Mouse (Mus musculus) thymus, adult 2 months (tissue): ENCODE results near the gene Sult6b2. TPM values are rescaled to one million over a fixed set of nuclear protein-coding genes. Genes with fewer than 3 reads are reported as not detected.

ENCODE experiments used
- DNase-seq: peaks from one replicate; pipeline ENCODE4 v3.0.0; 2021
- H3K27ac ChIP-seq: fragments of 200-500 bp; 2 replicates; pipeline ENCODE4 v1.5.1; 2012; ENCODE audit warnings: low read length, control low read depth; ENCODE audit not compliant: control insufficient read depth, insufficient read depth
- H3K27me3 ChIP-seq: fragments of 200-500 bp; 2 replicates; pipeline ENCODE4 v1.6.1; 2012; ENCODE audit warnings: mild to moderate bottlenecking, low read length, moderate library complexity, mixed read lengths; ENCODE audit not compliant: control insufficient read depth, insufficient read depth
- H3K36me3 ChIP-seq: fragments of 200-500 bp; 2 replicates; pipeline ENCODE4 v1.6.1; 2012; ENCODE audit warnings: mild to moderate bottlenecking, low read length, moderate library complexity; ENCODE audit not compliant: control insufficient read depth, insufficient read depth
- H3K4me1 ChIP-seq: fragments of 200-500 bp; replicated peaks from 2 replicates; pipeline ENCODE4 v1.6.1; 2012; ENCODE audit warnings: low read length; ENCODE audit not compliant: control insufficient read depth, insufficient read depth
- H3K4me3 ChIP-seq: fragments of 200-500 bp; 2 replicates; pipeline ENCODE4 v1.5.1; 2012; ENCODE audit warnings: mild to moderate bottlenecking, low read length, control low read depth, moderate library complexity; ENCODE audit not compliant: control insufficient read depth, insufficient read depth
- CTCF ChIP-seq: fragments of 200-500 bp; IDR thresholded peaks from 2 replicates; pipeline ENCODE4 v1.5.1; 2012; ENCODE audit warnings: mild to moderate bottlenecking, control low read depth, low read length, moderate library complexity, borderline replicate concordance; ENCODE audit not compliant: control insufficient read depth, poor library complexity, insufficient read depth; ENCODE audit errors: extremely low read depth
- POLR2A ChIP-seq: fragments of 200-500 bp; IDR thresholded peaks from 2 replicates; pipeline ENCODE4 v1.6.1; 2012; ENCODE audit warnings: mild to moderate bottlenecking, low read length, control low read depth, moderate library complexity; ENCODE audit not compliant: control insufficient read depth, poor library complexity, insufficient read depth; ENCODE audit errors: extremely low read depth
- WGBS: fragments of 180-500 bp; shearing (Covaris S2); methylation state at CpG from one replicate; pipeline ENCODE4 v1.1.7; 2018; 5-methylcytosine and 5-hydroxymethylcytosine counted together
- polyA plus RNA-seq: library from polyadenylated mRNA; depleted of rRNA; stranded (reverse); fragments of >200 nt; gene quantifications from 2 replicates; pipeline ENCODE4 v1.2.3, GENCODE M21; 2012; rRNA removed

Sult6b2 gene
- polyA plus RNA-seq, 1 experiment, result 0.08 TPM

- Histone ChIP-seq H3K4me3 (no peak overlapping the region), H3K36me3 (no peaks in the 10 kb centered on the region), H3K27me3 (no peaks in the 10 kb centered on the region), H3K4me1 (no peaks in the 10 kb centered on the region), H3K27ac (no peak overlapping the region)
- TF ChIP-seq CTCF (no peak), POLR2A (no peak)
- DNase-seq, result no peak
- WGBS, result 97% methylated on average over 2 of the region's 2 CpGs
These were observed 66.1 kb downstream of the Sult6b2 start for GRCm38 (mm10) chr6:142738225-142738624.

DNA sequence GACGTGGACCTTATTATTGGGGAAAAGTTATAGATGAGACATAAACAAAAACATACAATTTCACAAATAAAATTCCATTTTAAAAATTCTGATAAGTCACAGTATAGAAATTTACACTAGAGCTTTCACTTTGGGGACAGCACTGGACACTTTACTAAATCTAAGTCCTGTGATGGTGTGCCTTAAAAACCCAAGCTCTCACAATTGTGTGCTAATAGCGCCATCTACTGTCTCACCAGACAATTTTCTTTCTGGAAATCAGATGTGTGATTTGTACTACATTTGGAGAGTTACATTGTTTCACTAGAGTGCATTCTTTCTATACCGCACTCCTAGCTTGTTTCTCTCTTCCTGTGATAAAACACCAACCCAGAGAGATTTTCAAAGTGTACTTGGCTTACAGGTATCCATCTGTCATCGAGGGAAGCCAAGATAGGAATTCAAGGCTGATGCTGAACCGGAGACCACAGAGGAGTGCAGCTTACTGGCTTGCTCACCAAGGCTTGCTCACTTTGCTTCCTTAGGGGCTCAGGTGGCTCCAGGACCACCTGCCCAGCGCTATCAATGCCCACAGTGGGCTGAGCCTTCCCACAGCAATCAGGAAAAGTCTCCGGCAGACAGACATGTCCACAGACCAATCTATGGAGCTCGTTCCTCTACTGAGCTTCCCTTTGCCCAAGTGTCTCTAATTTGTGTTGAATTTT lies 68.8 kb downstream of the Sult6b2 start:
- Histone ChIP-seq H3K4me1 (no peaks in the 10 kb centered on the region), H3K4me3 (no peak overlapping the region), H3K27me3 (no peaks in the 10 kb centered on the region), H3K36me3 (no peaks in the 10 kb centered on the region), H3K27ac (no peak overlapping the region)
- DNase-seq, result peak; percentile 24
- TF ChIP-seq CTCF, result no peak
- no peak for TF ChIP-seq POLR2A
- WGBS, result 53% methylated on average over 8 of the region's 8 CpGs

Other genes with a start within 250 kb of the Sult6b2 start
- gene Kcnj8, start 232.9 kb downstream of the Sult6b2 start, polyA plus RNA-seq, result 3.1 and 3.9 TPM in 2 replicates
- gene Abcc9, start 102.2 kb downstream of the Sult6b2 start, polyA plus RNA-seq, result 1.4 and 2.9 TPM in 2 replicates
- 25.5 and 29.0 TPM in 2 replicates for gene Cmas, start 47.8 kb downstream of the Sult6b2 start, polyA plus RNA-seq
- gene St8sia1, start 159.9 kb upstream of the Sult6b2 start, polyA plus RNA-seq, result 22.6 and 26.4 TPM in 2 replicates